Mouse (Mus musculus): ENCODE measurements around the gene 4933402J07Rik.

The 4933402J07Rik gene

DNA sequence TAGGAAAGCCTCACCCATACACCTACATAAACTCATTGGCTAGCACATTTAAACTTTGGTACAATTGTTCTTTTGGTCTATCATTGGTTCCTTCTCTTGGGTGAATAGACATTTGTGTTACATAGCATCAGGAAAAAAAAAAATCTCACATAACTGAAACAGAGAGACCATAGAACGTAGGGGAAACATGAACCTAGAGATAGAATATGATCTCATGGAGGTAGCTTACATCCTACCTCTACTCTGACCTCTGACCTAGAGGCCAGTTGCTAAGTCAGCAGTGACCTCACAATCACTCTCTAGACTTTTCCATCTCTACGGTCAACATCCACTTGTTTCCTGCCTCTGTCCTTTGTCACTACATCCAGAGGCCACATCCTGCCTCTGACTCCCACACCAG lies at the start of gene 4933402J07Rik:
Gene 4933402J07Rik (plus strand): TSS at position 301 of the 400 bp plus-strand sequence.
- DNase-seq (ENCODE audit: low read depth, low spot score): no peak

DNA sequence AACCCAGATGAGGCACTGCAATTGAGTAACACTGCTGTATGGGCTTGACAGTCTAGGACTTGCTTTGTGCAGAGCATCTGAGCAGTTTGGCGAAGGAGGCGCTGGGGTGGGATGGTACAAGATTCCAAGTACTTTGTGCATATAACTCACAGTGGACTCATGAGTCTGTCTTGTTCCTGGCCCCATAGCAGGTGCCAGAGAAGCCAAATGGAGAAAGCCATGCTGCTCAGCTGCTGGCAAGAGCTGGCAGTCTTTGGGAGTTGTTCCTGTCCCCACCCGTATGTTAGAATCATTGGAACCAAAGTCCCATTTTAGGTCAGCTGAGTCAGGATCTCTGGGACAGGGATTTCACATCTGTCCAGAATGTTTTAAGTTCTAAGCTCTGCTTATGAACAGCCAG lies 46.5 kb upstream of the 4933402J07Rik start:
- no peak for DNase-seq (ENCODE audit: low read depth, low spot score)

DNA sequence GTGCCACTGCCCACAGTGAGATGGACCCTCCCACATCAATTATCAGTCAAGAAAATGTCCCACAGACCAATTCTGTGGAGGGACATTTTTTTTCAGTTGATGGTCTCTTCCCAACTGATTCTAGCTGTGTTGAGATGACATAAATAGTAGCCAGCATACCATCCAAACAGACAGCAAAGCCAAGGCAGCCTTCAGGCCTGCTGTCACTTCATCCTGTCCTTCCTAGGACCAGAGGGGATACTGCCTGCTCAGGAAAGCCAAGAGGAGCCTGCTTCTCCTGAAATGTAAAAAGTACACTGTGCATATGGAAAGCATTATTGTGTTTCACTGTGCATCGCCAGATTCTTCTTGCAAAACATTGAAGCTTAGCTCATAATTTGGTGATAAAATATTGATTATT lies 38.6 kb upstream of the 4933402J07Rik start:
- DNase-seq (ENCODE audit: low read depth, low spot score): no peak

DNA sequence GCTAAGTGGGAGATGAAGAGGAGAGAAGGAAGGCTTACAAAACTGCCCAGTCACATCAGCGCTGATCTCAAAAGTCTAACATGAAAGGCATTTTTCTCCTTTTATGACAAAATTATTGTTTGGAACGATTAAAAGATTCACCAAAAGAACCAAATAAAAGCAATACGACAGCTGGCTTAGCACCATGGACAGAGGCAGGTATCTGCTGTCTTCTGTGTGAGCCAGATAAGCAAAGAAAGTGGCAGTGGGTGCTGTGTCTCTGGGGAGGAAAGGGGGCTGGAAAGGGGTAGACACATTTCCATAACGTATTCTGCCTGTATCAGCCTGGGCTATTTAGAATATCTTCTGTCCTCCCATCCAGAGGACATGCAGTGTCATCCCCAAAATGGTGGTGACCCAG lies 32.5 kb upstream of the 4933402J07Rik start:
- DNase-seq (ENCODE audit: low read depth, low spot score): no peak

DNA sequence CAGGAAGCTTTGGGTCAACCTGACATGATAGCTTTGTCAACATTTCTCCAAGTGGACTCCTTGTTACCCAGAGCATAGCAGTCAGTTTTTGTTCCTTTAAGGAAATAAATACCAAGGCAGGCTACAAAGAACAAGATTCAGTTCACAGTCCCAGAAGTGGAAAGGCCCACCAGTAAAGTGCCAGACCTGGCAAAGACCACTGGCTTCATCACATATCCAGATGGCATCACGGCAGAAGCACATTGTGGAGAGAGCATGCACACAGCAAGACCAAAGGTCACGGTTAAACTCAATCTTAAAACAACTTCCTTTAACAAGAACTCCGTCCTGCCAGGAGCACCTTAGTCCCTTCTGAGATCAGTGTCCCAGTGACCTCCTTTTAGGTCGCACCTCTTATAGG lies 30.2 kb upstream of the 4933402J07Rik start:
- DNase-seq (ENCODE audit: low read depth, low spot score): no peak

DNA sequence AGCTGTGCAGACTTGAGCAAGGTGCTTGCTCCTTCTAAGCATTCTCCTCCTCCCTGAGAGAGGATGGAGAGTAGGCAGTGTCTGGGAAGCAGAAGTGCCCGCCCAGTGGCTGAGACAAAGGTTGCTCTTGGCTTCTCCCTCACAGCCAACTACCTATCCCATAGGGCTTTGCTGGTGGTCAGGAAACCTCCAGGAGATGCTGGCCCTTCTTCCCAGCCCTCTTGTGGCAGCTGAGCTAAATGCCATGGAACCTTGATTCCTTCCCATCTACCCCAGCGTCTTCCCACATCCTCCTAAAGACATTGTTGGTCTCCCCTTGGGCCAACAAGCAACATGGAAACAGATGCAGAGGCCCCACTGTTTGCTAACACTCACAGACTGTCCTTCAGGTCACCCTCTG lies 28.8 kb upstream of the 4933402J07Rik start:
- peak; percentile 61 for DNase-seq (ENCODE audit: low read depth, low spot score)

DNA sequence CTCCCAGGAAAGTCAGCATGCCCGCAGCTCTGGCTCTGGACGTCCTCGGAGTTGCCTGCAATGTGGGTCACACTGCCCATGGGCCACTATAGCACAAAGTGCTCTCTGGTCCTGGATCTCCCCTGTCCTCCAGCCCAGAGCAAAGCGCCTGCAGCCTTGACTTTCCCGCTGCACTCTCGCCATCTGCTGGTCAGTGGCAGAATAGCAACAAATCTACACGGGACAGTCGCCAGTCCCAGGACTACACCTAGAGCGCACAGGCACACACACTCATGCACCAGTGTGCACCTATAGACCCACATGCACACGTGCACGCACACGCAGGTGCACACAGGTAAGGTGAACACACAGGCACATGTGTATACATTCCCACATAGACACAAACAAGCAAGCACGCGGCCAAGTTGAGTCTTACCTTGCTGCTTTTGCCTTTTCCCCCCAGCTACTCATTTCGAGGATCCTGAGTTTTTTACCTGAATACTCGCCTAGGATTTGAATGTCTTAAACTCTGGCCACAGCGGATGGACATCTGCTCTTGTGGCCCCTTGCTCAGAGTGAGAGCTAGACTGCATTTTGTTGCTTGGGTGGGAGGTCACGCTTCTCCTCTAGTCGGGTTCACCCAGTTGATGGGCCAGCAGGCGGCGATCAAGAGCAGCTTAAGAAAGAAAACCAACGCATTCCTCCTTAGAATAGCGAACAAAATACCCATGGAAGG lies 26.9 kb upstream of the 4933402J07Rik start:
- peak; percentile 85 for DNase-seq (ENCODE audit: low read depth, low spot score)

DNA sequence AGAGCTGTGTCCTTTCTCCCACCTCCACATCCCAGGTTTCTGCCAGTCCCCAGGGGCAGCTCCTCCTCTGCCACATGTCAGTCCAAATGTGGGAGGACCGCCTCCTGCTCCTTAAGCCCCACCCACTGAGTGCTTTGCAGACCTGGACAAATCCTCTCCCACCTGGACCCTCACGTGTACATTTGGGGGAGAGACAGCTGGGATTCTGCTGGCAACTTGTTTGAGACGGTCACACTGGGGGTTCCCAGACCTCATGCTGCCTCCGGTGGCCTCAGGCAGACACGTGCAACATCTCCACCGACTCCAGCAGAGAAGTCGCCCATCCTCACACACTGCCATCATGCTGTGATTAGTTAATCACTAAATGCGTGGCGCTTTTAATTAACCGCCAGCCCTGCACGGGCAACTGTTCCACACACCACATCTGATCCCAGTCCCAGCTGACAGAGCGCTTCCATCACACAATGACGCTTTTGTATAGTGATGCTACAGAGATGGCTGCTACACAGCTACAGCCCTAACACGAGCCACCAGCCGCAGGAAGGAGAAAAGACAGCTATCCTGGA lies 23.7 kb upstream of the 4933402J07Rik start:
- peak; percentile 68 for DNase-seq (ENCODE audit: low read depth, low spot score)

DNA sequence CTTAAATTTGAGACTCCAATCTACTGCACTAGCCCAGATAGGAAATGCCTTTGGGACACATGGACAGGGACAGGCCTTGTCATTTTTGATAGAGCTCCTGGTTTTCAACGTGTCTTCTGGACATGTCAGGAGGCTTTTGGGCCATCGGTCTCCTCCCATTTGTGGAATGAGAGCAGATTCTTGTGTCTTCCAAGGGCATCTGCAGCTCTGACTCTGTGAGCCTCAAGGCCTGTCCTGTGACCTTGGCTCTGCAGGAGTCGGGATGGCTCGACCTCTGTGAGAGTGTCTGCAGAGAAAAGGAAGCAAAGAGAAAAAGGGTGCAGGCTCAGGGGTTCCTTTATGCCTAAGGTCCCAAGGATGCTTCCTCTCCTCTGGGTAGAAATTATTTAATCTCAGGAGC lies 13.8 kb upstream of the 4933402J07Rik start:
- DNase-seq (ENCODE audit: low read depth, low spot score): peak; percentile 61

DNA sequence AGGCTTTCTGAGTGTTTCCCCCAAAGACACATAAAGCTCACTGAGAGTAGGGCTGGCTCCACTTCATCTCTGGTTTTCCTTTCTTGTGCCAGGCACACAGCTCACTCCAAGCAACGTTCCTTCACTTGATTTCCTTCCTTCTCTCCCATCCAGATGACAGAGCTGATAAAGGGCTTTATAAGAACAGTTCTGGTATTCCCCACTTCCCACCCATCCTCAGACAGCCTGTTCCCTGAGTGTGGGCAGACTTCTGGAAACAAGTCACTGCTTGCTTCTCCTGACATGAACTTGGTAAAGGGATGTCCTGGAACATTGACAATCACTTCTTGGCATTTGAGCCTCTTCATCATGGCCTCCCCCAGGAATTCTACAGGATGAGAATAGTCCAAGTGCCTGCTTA lies 10.9 kb upstream of the 4933402J07Rik start:
- no peak for DNase-seq (ENCODE audit: low read depth, low spot score)

DNA sequence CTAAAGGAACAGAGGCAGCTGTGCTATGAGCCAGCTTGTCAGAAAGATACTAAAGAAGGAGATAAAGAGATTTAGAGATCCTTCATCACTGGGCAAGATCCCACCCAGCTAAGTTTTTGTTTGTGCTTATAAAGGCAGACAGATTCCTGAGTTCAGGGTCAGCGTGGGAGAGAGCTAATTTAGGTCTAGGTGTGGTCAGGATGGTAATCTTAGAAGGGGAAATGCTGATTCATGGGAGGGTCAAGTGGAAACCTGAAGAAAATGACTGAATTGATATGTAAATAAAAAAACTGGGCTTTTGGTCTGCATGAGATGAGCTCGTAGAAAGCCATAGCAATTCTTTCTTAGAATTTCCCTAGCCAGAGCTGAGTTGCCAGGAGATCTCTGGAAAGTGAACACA lies 2.9 kb upstream of the 4933402J07Rik start:
- DNase-seq (ENCODE audit: low read depth, low spot score): peak; percentile 54

DNA sequence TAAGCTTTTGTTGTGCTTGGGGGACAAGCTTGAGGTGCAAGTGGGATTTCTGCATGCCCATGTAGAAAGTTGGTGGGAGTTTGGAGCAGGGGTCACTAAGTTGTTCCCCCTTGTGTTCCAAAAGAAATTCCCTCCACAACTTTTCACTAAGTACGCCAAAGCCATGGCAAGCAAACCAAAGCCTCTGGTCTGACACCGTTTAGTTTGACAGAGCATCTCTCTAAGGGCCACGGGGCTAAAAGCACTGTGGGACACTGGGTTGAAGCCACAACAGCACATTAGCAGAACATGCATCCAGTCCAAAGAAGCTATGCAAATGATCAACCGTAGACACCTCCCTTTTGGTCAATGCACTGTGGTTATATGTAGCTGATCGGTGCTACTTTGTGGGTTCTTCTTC lies 5.5 kb downstream of the 4933402J07Rik start:
- DNase-seq (ENCODE audit: low read depth, low spot score): no peak

DNA sequence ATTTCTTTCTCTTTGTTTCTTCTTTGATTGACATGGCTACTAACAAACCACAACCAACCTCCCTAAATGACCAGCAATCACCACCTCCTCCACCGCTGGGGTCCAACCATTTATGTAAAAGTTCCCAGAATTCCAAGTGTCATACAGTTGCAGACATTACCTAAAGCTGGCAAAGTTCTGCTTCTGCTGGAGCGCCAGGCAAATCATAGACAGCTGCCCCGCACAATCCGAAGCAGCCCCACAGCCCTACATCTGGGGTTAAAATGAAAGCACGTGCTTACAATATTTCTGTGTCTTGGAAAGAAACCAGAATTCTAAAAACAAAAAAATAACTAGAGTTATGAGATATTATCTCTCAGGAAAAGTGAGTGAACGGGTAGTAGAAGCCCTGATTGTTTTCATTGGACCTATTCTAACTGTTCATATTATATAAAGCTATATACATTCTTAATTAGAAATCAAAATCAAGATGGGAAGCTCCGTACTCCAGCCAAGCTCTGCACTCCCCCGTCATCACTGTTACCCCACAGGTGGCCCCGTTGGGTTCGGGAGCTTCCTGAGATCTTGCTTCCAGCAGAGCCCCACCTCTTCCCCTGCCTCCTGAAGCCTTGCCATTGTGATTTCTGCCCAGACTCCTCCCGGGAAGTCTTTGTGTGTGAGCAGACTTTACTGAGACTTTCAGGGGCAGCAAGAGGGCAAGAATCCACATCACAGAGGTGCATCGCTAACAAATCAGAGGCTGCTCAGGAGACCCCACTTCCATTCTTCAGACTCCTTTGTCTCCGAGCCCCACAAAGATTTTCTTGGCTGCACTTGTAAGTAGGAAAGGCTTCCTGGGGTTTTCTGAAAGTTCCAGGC lies 6.3 kb downstream of the 4933402J07Rik start:
- DNase-seq (ENCODE audit: low read depth, low spot score): peak; percentile 51

DNA sequence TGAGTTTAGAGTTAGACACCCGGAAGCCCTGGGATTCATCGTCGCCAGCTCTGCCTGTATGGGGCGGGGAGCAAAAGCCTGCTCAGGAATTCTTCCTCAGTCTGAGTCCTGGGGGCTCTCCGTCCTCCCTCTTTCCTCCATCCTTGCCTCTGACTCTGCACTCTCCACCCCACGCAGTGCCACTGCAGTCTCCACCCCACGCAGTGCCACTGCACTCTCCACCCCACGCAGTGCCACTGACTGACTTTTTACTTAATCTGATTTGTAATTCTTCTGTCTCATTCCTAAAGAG lies 6.9 kb downstream of the 4933402J07Rik start:
- DNase-seq (ENCODE audit: low read depth, low spot score): peak; percentile 17

DNA sequence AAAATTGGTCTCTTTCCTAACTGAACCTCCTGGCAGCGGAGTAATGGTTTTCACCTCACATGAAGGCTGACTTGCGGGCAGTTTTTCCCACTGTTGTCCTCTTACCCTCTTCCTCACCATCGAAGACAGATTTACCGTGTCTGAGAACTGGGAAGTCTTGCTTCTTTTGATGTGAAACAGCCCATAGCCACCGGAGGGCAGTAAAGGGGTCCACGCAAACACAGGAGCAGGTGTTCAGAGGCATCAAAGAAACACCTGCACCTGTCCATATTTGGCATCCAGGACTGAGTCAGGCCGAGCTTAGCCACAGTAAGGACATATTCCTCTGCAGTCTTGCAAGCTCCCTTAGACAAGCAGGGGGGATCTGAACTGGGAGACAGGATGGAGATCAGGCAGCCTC lies 7.2 kb downstream of the 4933402J07Rik start:
- peak; percentile 69 for DNase-seq (ENCODE audit: low read depth, low spot score)

DNA sequence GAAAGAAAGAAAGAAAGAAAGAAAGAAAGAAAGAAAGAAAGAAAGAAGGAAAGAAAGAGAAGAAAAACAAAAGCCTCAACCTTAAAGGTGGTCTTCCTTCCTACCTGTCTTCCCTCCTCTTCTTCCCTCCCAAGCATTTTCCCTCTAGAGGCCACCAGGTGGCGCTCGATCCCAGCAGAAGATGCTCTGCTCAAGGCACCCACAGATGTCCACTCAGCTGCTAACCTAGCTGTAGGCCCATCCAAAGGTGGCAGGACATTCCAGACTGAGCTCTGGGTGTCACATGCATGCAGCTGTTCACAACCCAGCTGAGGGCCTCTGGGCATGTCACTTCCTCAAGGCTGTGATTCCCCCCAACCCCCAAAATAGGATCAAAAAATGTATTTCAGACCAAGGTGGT lies 30.6 kb downstream of the 4933402J07Rik start:
- peak; percentile 80 for DNase-seq (ENCODE audit: low read depth, low spot score)

DNA sequence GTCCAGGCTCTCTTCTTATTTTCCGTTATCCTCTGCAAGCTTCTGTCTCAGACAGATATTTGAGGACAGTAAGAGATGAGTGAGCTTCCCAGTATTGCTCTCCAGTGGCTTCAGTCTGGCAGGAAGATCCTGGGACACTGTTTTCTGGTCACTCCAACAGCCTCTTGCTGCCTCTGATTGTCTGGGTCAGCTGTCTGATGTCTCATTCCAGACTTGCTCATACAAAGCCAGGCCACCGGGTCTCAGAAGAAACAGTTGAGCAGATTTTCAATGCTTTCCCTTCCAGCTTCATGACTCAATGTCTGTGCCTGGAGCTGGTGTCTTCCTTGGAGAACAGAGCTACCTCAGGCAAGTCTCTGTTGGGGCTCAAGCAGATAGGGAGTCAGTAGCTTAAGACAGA lies 39.1 kb downstream of the 4933402J07Rik start:
- no peak for DNase-seq (ENCODE audit: low read depth, low spot score)

DNA sequence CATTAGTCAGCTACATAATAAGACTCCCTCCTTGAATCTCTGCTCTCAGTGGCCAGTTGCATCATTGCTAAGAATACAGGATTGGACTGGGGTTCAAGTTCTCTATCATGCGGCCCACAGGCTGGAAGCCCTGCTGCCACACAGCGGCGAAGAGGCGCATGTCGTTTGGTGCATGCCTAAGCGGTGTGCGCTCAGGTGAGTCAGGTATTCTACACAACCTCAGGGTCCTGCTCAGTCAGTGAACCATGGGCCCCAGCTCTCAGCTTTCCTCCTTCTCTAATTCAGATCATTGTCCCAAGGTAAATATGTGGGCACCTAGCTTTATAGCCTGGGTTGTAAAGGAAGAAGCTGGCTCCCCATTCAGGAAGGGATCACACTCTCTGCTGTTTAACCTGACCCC lies 45.5 kb downstream of the 4933402J07Rik start:
- peak; percentile 29 for DNase-seq (ENCODE audit: low read depth, low spot score)

DNA sequence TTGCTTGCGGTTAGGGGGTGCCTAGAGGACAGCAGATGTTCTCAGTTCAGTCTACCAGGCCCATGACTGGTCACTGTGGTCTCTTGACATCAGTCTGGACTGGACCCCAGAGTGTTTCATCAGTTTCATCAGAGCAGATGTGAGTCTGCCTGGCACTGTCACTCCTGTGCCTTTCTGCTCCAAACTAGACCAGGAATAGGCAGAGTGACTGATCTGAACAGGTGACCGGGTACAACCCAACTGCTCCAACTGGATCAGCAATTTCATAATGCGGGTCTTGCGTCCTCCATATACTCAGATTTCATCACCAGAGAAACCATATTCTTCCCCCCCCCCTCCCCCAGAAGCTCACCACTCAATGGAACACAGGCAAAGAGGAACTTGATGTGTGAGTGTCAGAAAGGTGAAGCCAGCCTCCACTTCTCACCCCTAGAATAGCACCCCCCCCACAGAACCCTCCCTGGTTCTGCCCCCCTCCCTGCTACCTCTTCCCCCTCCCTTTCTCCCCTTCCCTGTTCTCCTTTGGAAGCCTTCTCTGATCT lies 46.1 kb downstream of the 4933402J07Rik start:
- no peak for DNase-seq (ENCODE audit: low read depth, low spot score)

DNA sequence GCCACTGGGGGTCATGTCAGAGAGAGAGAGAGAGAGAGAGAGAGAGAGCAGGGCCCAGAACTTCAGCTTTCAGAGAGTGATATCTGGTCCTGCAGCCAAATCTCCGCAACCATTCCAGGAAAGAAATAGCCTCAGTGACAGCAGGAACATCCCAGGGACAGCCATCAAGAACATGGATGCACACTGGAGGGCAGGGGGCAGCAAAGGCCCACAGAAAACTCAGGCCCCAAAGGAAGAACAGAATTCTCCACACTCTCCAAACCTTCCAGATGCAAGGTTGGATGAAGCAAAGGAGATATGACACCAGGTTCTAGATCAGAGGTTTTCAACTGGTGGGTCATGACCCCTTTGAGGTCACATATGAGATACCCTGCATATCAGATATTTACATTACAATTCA lies 50.0 kb downstream of the 4933402J07Rik start:
- no peak for DNase-seq (ENCODE audit: low read depth, low spot score)

DNA sequence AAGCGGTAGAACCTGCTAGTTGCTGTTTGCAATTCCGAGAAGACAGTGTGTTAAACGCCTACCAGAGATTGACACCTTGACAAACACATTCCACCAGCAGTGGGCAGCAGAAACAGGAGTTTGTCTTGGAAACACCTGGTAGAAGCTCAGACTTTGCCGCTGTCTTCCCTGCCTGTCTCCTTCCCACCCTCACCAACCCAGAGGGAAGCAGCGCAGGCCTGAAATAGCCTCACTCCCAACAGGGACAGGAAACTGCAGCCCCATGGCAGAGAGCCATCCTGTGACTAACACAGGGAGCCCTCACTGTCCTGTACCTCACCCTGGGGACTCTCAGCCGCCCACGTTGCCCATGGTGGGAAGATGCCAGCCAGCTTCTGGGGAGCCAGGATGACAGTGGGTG lies 55.5 kb downstream of the 4933402J07Rik start:
- DNase-seq (ENCODE audit: low read depth, low spot score): peak; percentile 74

DNA sequence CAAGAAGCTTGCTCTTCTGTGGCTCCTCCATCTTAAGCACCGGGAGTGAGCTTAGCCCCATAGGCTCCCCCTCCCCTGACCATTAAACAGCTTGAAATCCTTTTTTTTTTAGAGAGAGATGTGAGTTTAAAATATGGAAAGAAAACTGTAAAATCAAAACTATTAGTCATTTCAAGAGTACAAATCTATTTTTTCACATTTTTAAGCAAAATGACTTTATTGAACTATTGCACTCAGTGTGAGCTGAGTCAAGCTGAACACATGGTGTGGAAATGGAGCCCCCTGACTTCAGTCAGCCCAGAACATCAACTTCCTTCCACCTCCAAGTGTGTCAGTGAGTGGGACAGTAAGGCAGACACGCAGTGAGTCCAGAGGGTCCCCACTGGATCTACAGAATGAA lies 55.9 kb downstream of the 4933402J07Rik start:
- DNase-seq (ENCODE audit: low read depth, low spot score): no peak

DNA sequence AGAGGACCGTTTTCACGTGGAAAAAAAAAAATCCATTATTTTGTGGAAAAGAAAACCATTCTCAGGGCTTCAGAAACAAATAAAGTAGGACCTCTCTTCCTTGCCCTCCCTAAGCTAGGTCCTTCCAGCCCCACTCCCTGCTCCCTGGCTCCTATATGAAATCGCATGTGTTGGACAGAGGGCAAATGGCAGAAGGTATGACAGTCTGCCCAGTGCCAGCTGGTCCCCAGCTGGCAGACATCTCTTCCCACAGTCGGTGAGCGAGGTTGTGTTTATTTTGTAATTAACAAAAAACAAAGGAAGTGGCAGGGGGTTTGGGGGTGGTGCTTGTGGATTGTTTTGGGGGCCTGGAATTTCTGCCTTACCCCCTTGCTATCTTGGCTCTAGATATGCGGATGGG lies 56.6 kb downstream of the 4933402J07Rik start:
- DNase-seq (ENCODE audit: low read depth, low spot score): no peak

Data from ES-CJ7 (cell line).